Mouse (Mus musculus) large intestine, adult 2 months (tissue): ENCODE measurements at regions not wholly inside any gene's neighbourhood (a gene's known extent, or its start where the extent isn't known, plus 50 kb on each side); places are given as distances from the start of the nearest gene placed in this dataset.

Experiments used
- DNase-seq: peaks from one replicate; pipeline ENCODE4 v3.0.0-alpha.2; 2012; ENCODE audit warnings: low read depth, low spot score
- WGBS: fragments of 180-500 bp; shearing (Covaris S2); methylation state at CpG from one replicate; pipeline ENCODE4 v1.1.7; 2018; 5-methylcytosine and 5-hydroxymethylcytosine counted together

DNA sequence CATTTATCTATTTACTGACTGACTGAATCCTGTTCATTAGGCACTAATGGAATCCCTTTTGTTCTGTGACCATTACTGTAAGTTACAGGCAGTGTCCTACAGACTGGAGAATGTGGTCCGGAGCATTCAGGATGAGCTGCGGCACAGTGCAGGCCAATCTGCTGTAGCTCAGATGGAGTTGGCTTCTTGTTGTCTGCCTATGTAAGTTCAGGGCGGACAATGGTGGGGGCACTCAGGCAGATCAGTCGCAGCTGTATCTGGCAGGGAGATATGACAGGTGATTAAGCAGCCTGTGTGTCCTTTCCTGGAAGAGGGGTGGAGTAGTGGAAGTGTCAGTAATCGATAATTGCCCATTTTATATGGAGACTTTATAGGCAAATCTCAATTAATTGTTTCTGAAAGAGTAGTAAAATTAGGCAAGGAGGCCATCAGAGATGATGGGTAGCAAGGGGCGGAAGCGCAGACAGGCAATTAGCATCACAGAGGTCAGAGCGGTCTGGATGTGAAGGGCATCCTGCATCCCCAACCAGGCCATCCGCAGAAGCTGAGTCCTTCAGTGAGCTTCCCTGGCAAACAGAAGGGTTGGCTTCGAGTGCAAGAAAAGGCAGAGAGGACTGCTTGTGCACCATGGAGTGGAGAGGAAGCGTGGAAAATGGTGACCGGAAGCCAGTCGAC lies 197.2 kb downstream of the Ppp4r2 start:
- 93% methylated on average over 13 of the region's 13 CpGs for WGBS
- no peak for DNase-seq

DNA sequence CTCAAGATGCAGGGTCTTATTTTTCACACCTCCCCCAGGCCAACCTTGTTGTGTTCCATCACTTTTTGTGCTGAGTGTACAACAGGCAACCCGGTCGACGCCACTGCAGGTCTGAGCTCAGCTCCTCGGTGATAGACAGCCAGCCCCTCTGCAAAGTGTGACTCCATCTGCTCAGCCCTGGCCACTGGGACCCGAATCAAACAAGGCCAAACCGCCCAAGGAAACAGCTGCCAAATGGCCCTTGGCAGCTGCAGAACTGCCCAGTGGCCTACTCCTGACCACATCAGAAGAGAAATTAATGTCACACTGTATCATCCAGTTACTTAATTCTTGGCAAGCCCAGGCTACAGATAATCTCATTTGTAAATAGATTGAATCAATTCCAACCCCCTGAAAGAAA lies 213.3 kb downstream of the Ppp4r2 start:
- no peak for DNase-seq
- whole genome bisulfite sequencing = 80% methylated on average over 6 of the region's 6 CpGs

DNA sequence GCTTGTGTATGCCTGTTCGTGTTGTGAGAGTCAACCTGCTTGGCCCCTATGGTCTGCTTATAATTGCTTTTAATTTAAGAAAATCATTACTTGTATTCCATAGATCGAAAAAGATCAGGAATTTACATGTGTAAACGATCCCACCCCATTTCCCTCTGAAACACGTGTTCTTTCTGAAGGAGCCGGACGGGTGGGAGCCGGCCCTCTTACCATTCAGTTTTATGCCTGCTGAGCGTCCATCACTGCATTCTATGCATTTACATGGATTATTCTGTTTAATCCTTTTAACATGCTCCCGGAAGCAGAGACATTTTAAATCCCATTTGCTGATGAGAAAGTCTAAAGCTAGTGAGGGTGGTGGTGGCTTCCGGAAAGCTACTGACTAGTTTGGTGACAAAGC lies 213.8 kb downstream of the Ppp4r2 start:
- DNase-seq = no peak
- WGBS = 86% methylated on average over 10 of the region's 10 CpGs

DNA sequence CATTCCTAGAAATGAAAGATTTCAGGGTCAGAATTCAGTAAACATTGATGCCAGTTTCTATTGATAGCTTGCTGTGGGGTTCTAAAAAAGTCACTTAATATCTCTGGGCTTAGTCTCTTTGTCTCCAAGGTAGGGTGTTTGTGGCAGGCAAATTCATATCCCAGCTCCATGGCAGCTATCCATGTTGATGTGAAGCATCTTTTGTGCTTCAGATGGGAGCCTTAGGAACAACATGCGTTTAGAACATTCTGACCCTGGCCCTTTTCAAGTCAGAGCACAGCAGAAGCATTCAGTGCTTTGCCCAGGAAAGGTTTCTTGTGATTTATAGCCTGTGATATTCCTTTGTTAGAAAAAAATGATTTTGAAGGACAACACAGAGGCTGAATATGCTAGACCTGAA lies 215.0 kb downstream of the Ppp4r2 start:
- DNase-seq = no peak

DNA sequence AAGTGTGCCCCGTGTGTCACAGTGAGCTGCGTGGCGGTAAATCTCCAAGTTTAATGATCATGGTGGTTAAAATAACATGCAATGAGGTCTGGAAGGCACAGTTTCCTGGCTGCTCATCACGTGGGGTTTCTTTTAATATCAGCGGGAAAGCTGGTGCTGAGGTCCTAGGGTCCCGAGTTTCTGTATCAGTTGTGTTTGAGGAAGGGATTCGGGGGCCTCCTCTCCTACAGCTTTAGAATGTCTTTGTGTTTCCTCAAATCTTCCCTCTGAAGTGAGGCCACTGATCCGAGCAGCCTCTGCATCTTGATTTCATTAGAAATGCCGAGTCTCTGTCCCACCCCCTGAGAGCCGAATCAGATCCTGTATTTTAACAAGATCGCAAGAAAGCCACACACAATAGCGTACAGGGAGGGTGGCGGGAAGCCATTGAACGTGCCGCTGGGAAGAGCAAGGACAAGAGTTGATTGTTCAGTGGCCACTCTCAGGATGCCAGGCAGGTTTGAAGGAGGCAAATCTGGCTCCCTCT lies 215.5 kb downstream of the Ppp4r2 start:
- no peak for DNase-seq
- 81% methylated on average over 15 of the region's 15 CpGs for WGBS

More for the DNA sequence above, 215.0 kb downstream of the Ppp4r2 start:
- WGBS = 78% methylated on average over 1 of the region's 1 CpGs

DNA sequence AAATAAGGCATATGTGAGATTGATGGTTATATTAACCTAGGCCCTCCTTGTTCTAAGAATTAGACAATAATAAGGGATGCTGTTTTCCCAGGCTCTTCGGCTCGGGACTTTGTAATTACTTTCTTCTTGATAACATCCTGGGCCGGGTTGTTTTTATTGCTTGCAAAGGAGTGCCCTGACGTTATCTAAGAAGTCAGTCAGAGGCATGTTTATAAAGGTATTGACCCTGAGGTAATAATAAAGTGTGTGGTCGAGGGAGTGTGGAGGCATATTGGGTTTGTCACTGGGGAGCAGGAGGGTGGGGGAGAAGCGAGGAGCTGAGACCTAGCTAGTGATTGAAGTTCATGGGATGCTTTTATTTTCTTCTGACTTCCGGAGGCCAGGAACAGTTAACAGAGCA lies 221.5 kb downstream of the Ppp4r2 start:
- DNase-seq = peak; percentile 14
- WGBS = 14% methylated on average over 7 of the region's 7 CpGs

DNA sequence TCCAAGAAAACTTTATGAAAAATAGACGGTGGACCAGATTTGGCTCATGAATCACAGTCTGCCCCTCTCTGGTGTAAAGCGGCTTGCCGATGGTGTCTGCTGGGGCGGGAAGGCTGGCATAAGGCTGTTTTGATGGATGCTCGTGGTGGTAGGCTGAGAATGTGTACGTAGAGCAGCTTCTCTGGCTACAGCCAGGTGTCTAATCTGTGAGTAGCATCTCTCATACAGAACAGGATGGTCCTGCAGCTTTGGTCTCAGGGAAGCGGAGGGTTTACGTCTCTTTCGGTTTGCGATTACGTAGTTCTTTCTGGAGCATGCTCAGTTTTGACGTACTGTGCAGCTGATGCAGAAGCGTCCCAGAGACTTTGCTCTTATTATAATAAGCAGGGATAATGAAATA lies 222.9 kb downstream of the Ppp4r2 start:
- DNase-seq = no peak
- 92% methylated on average over 13 of the region's 13 CpGs for WGBS

DNA sequence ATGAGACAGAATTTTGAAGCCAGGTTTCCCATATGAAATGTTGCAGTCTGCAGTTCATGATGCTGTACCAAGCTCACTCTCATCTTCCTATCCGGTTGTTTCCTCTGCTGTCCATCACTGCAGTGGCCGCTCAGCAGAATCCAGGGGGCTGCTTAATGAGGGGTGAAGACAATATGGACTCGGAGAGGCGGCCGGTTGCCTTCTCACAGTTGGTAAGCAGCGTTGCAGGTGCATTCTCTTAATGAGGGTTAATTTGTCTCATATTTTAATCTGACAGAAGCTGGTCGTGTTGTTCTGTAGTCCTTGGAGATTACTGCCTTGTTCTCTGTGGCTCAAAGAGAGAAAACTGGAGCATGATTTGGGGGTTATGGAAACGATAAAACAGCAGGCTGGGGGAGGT lies 225.6 kb downstream of the Ppp4r2 start:
- no peak for DNase-seq
- 93% methylated on average over 8 of the region's 8 CpGs for WGBS

DNA sequence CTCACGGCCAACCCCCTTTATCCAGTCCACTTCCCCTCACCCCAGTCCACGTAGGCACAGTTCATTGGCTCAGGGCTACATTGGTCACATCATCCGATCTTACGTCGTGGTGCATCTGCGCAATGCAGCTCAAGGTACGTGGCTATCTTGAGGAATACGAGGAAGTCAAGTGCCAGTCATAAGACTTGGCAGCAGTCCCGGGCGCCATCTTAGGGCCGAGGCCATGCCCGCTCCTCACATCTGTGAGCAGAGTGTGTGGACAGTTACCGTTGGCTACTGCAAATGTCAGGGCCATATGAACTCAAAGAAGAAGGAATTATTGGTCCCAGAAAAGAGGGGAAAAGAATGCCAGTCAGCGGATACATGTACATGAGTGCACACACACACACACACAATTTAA lies 228.8 kb downstream of the Ppp4r2 start:
- WGBS = 89% methylated on average over 14 of the region's 14 CpGs
- DNase-seq = no peak

DNA sequence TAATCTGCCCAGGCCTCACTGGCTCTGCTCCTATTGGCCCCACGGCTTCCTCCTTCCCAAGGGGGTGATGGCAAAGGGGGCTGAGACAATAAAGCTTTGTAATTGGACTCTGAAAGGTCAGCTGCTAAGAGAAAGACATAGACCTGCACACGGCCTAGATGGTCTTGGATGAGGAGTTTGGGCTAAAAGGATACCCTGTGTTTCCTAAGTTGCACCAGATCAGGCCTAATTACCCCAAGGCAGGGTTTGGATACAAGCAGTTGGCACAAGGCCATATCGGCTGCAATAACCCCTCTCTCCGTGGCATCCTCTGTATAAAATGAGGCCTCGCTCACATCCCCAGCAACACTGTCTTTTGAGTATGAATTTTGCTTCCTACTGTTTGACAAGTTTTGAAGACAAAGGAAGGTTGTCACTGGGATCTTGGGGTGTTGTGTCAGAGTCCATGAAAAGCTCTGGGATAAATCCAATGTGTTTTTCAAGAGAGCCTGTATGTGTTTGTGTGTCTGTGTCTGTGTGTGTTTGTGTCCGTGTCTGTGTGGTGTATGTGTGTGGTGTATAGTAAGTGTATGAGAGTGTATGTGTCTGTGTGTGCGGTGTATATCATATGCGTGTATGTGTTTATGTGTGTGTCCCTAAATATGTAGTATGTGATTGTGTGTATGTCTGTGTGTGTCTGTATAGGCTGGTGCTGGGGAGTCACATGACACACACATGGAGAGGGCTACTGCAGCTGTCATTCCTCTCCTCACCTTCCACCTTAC lies 242.5 kb downstream of the Ppp4r2 start:
- no peak for DNase-seq
- WGBS = 80% methylated on average over 8 of the region's 8 CpGs

DNA sequence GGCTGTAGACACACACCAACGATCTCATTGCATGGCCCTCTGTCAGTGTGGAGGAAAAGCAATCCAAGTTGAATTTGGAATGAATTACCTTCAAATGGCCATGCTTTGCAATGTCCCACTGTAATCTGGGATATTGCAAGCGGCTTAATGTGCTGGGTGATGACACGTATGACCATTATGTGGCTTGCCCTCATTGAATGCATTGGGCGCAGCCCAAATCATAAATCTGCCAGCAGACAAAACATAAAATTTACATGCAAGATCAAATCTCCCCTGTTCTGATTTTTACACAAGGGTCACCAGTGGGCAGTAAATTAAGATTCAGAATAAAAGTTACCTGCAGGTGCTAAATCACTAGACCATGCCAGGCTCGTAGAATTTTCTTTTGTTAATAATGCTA lies 244.9 kb downstream of the Ppp4r2 start:
- WGBS = 90% methylated on average over 5 of the region's 5 CpGs
- DNase-seq = no peak

DNA sequence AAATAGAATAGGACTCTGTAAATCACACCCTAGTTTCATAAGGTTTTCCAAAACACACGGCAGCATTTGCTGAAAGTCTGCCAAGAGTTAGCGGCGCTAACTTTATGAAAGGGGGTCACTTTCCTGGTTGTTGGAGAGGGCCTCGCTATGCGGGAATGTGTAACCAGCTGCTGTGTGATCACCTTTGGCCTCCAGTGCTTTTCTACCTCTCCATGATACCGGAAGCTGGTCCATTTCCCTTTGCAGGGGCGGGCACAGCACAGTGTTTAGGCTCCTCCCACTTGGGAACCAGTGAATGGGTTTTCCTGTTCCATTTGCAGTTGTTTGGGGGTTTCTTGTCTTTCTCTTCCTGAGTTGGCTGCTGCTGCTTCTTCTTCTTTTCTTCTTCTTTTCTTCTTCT lies 250.3 kb downstream of the Ppp4r2 start:
- no peak for DNase-seq
- WGBS = 14% methylated on average over 7 of the region's 7 CpGs

DNA sequence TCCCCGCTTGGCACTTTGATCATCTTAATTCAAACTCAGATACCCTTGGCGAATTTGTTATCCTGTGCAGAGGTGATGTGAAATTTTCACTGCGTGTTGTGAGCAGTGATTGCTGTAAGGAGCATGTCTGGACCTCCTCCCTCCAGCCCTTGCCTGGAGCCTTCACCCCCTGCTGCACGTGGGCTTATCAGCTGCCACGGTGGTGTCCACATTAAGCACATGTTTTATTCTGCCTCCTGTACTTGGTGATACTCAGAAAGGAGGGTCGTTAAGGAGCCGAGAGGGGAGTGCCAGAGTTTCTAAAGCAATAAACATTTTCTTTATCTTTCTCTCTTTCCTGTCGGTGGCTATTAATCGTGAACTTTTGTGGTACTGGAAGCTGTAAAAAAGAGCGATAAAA lies 258.8 kb downstream of the Ppp4r2 start:
- DNase-seq = no peak

More for the DNA sequence above, 258.8 kb downstream of the Ppp4r2 start:
- WGBS = 13% methylated on average over 10 of the region's 10 CpGs
